Mouse (Mus musculus): Measurements from ENCODE around the gene Iqsec3. TPM values are rescaled to one million over a fixed set of nuclear protein-coding genes. Genes with fewer than 3 reads are reported as not detected.

Gene Iqsec3
- polyA plus RNA-seq, 1 experiment from 2014 or later, result not detected

GRCm38 (mm10) chr6:121407571-121408011 lies 65.9 kb downstream of the Iqsec3 start:
- no peak overlapping the region for H3K27ac ChIP-seq (ENCODE audit: low read depth)
- peaks cover 12% of the 10 kb centered on the region for H3K27me3 ChIP-seq (ENCODE audit: insufficient read depth, low read length)
- no peak for TF ChIP-seq CTCF (IDR thresholded peaks at IDR 0.05; ENCODE audit: low read depth)
- no peaks in the 10 kb centered on the region for H3K9me3 ChIP-seq (ENCODE audit: low read depth, low read length)
- DNase-seq (no peak), ATAC-seq (ENCODE audit: insufficient read depth) (no peak)
- H3K4me2 ChIP-seq, result no peak overlapping the region
- no peak overlapping the region for H3K4me3 ChIP-seq (ENCODE audit: low read depth, low read length)
- H3K36me3 ChIP-seq (ENCODE audit: insufficient read depth), result no peaks in the 10 kb centered on the region
- H3K4me1 ChIP-seq (ENCODE audit: insufficient read depth), result 0 out of 2 replicates have a peak, but pooled peaks cover 2% of the 10 kb centered on the region
- no peak overlapping the region for H3K9ac ChIP-seq
- WGBS, result 34% methylated on average over 5 of the region's 5 CpGs

- Histone ChIP-seq H3K36me3 (ENCODE audit: insufficient read depth) (no peaks in the 10 kb centered on the region), H3K27me3 (ENCODE audit: insufficient read depth, low read length) (no peaks in the 10 kb centered on the region; the same call in 1 of the 2 replicates), H3K4me2 (no peak overlapping the region), H3K4me3 (ENCODE audit: low read depth, low read length) (no peak overlapping the region), H3K4me1 (ENCODE audit: insufficient read depth) (no peaks in the 10 kb centered on the region), H3K9ac (no peak overlapping the region), H3K27ac (ENCODE audit: low read depth) (no peak overlapping the region), H3K9me3 (ENCODE audit: low read depth, low read length) (no peaks in the 10 kb centered on the region)
- no peak for ATAC-seq (ENCODE audit: insufficient read depth)
- TF ChIP-seq CTCF (IDR thresholded peaks at IDR 0.05; ENCODE audit: low read depth), result no peak
- DNase-seq, result no peak
- 88% methylated on average over 8 of the region's 8 CpGs for WGBS
Observed at GRCm38 (mm10) chr6:121405311-121405710, 68.2 kb downstream of the Iqsec3 start.

GRCm38 (mm10) chr6:121402661-121403244 lies 70.7 kb downstream of the Iqsec3 start:
- Histone ChIP-seq H3K4me3 (ENCODE audit: low read depth, low read length) (no peak overlapping the region), H3K4me2 (no peak overlapping the region), H3K36me3 (ENCODE audit: insufficient read depth) (no peaks in the 10 kb centered on the region), H3K27me3 (ENCODE audit: insufficient read depth, low read length) (no peaks in the 10 kb centered on the region), H3K4me1 (ENCODE audit: insufficient read depth) (no peaks in the 10 kb centered on the region), H3K27ac (ENCODE audit: low read depth) (no peak overlapping the region), H3K9ac (no peak overlapping the region), H3K9me3 (ENCODE audit: low read depth, low read length) (no peaks in the 10 kb centered on the region)
- 83% methylated on average over 8 of the region's 8 CpGs for WGBS
- DNase-seq (no peak), ATAC-seq (ENCODE audit: insufficient read depth) (no peak)
- TF ChIP-seq CTCF (IDR thresholded peaks at IDR 0.05; ENCODE audit: low read depth), result no peak

- Histone ChIP-seq H3K4me1 (ENCODE audit: insufficient read depth) (no peaks in the 10 kb centered on the region), H3K27me3 (ENCODE audit: insufficient read depth, low read length) (no peaks in the 10 kb centered on the region), H3K9ac (no peak overlapping the region), H3K27ac (ENCODE audit: low read depth) (no peak overlapping the region), H3K36me3 (ENCODE audit: insufficient read depth) (no peaks in the 10 kb centered on the region), H3K4me2 (no peak overlapping the region), H3K9me3 (ENCODE audit: low read depth, low read length) (no peaks in the 10 kb centered on the region), H3K4me3 (ENCODE audit: low read depth, low read length) (no peak overlapping the region)
- DNase-seq (no peak), ATAC-seq (ENCODE audit: insufficient read depth) (no peak)
- TF ChIP-seq CTCF (IDR thresholded peaks at IDR 0.05; ENCODE audit: low read depth), result no peak
- 75% methylated on average over 14 of the region's 14 CpGs for WGBS
Observed at GRCm38 (mm10) chr6:121401826-121402660, 71.4 kb downstream of the Iqsec3 start.

- 77% methylated on average over 6 of the region's 6 CpGs for WGBS
- no peaks in the 10 kb centered on the region for H3K9me3 ChIP-seq (ENCODE audit: low read depth, low read length)
Observed at GRCm38 (mm10) chr6:121401140-121401539, 72.3 kb downstream of the Iqsec3 start.

GRCm38 (mm10) chr6:121392610-121393252 lies 80.7 kb downstream of the Iqsec3 start:
- Histone ChIP-seq H3K9ac (no peak overlapping the region), H3K9me3 (ENCODE audit: low read depth, low read length) (no peaks in the 10 kb centered on the region), H3K36me3 (ENCODE audit: insufficient read depth) (no peaks in the 10 kb centered on the region), H3K4me1 (ENCODE audit: insufficient read depth) (no peaks in the 10 kb centered on the region), H3K4me3 (ENCODE audit: low read depth, low read length) (no peak overlapping the region), H3K27ac (ENCODE audit: low read depth) (no peak overlapping the region), H3K4me2 (no peak overlapping the region), H3K27me3 (ENCODE audit: insufficient read depth, low read length) (no peaks in the 10 kb centered on the region)
- 72% methylated on average over 4 of the region's 4 CpGs for WGBS
- ATAC-seq (ENCODE audit: insufficient read depth) (no peak), DNase-seq (no peak)
- no peak for TF ChIP-seq CTCF (IDR thresholded peaks at IDR 0.05; ENCODE audit: low read depth)

More at GRCm38 (mm10) chr6:121401140-121401539, 72.3 kb downstream of the Iqsec3 start:
- Histone ChIP-seq H3K4me2 (no peak overlapping the region), H3K4me3 (ENCODE audit: low read depth, low read length) (no peak overlapping the region), H3K27me3 (ENCODE audit: insufficient read depth, low read length) (no peaks in the 10 kb centered on the region), H3K36me3 (ENCODE audit: insufficient read depth) (no peaks in the 10 kb centered on the region), H3K27ac (ENCODE audit: low read depth) (no peak overlapping the region), H3K9ac (no peak overlapping the region), H3K4me1 (ENCODE audit: insufficient read depth) (no peaks in the 10 kb centered on the region)
- no peak for TF ChIP-seq CTCF (IDR thresholded peaks at IDR 0.05; ENCODE audit: low read depth)
- ATAC-seq (ENCODE audit: insufficient read depth) (no peak), DNase-seq (no peak)

GRCm38 (mm10) chr6:121385397-121385796 lies 88.1 kb downstream of the Iqsec3 start:
- no peak overlapping the region for H3K27ac ChIP-seq (ENCODE audit: low read depth)
- H3K9me3 ChIP-seq (ENCODE audit: low read depth, low read length), result no peaks in the 10 kb centered on the region
- no peaks in the 10 kb centered on the region for H3K27me3 ChIP-seq (ENCODE audit: insufficient read depth, low read length)
- no peak overlapping the region for H3K9ac ChIP-seq
- H3K4me1 ChIP-seq (ENCODE audit: insufficient read depth), result no peaks in the 10 kb centered on the region; the same call in 1 of the 2 replicates
- 73% methylated on average over 3 of the region's 3 CpGs for WGBS
- DNase-seq, result no peak
- ATAC-seq (ENCODE audit: insufficient read depth), result no peak
- no peak for TF ChIP-seq CTCF (IDR thresholded peaks at IDR 0.05; ENCODE audit: low read depth)
- no peak overlapping the region for H3K4me2 ChIP-seq
- no peak overlapping the region for H3K4me3 ChIP-seq (ENCODE audit: low read depth, low read length)
- no peaks in the 10 kb centered on the region for H3K36me3 ChIP-seq (ENCODE audit: insufficient read depth)
